Mouse (Mus musculus): Measurements from ENCODE around the gene Ccdc85b. TPM values are rescaled to one million over a fixed set of nuclear protein-coding genes. Genes with fewer than 3 reads are reported as not detected.
"Not testable (repeated sequence)": the region's sequence is repeated elsewhere in the genome, so short reads cannot be mapped to it uniquely, and the experiment has no call there.

Gene Ccdc85b
- polyA plus RNA-seq, 1 experiment from 2014 or later: 7.7 TPM

GRCm38 (mm10) chr19:5490898-5491708, 33.4 kb upstream of the Ccdc85b start:
- WGBS: 0% methylated on average over 53 of the region's 59 CpGs
- Histone ChIP-seq H3K4me3 (ENCODE audit: low read length) (peak overlapping the region; percentile 85), H3K4me2 (ENCODE audit: low read depth, low read length) (peak overlapping the region; percentile 79), H3K27ac (ENCODE audit: low read length) (peak overlapping the region; percentile 98), H3K36me3 (ENCODE audit: control insufficient read depth, insufficient read depth, low read length) (peaks cover 29% of the 10 kb centered on the region), H3K27me3 (ENCODE audit: control insufficient read depth, insufficient read depth, low read depth, low read length) (no peaks in the 10 kb centered on the region), H3K9ac (ENCODE audit: low read length) (peak overlapping the region; percentile 92), H3K9me3 (ENCODE audit: control insufficient read depth, low read length) (no peaks in the 10 kb centered on the region), H3K4me1 (replicated peaks; ENCODE audit: control insufficient read depth, insufficient read depth, low read length) (peaks cover 28% of the 10 kb centered on the region)
- peak; percentile 5; the same call in 1 of the 2 replicates for ATAC-seq (ENCODE audit: low read depth)

GRCm38 (mm10) chr19:5490313-5490897, 32.7 kb upstream of the Ccdc85b start, which contains the start of gene Cfl1:
Cfl1 (plus strand) TSS chr19:5490455.
- Histone ChIP-seq H3K4me1 (replicated peaks; ENCODE audit: control insufficient read depth, insufficient read depth, low read length) (peaks cover 35% of the 10 kb centered on the region), H3K9ac (ENCODE audit: low read length) (peak within 1 kb of the TSS; percentile 92), H3K4me2 (ENCODE audit: low read depth, low read length) (peak within 1 kb of the TSS; percentile 94), H3K4me3 (ENCODE audit: low read length) (peak within 1 kb of the TSS; percentile 85), H3K27ac (ENCODE audit: low read length) (peak within 1 kb of the TSS; percentile 98), H3K27me3 (ENCODE audit: control insufficient read depth, insufficient read depth, low read depth, low read length) (no peaks in the 10 kb centered on the region), H3K36me3 (ENCODE audit: control insufficient read depth, insufficient read depth, low read length) (peaks cover 25% of the 10 kb centered on the region), H3K9me3 (ENCODE audit: control insufficient read depth, low read length) (no peaks in the 10 kb centered on the region)
- WGBS: under 1% methylated on average over 50 of the region's 62 CpGs
- peak; percentile 66 for ATAC-seq (ENCODE audit: low read depth)

- H3K4me3 ChIP-seq (ENCODE audit: low read length): peak overlapping the region; percentile 85
- H3K27me3 ChIP-seq (ENCODE audit: control insufficient read depth, insufficient read depth, low read depth, low read length); H3K9me3 ChIP-seq (ENCODE audit: control insufficient read depth, low read length); H3K9ac ChIP-seq (ENCODE audit: low read length); ATAC-seq (ENCODE audit: low read depth): not testable (repeated sequence)
- peaks cover 41% of the 10 kb centered on the region for H3K4me1 ChIP-seq (replicated peaks; ENCODE audit: control insufficient read depth, insufficient read depth, low read length)
- 39% methylated on average over 10 of the region's 10 CpGs for WGBS
- H3K27ac ChIP-seq (ENCODE audit: low read length): peak overlapping the region; percentile 98
- peak overlapping the region; percentile 94 for H3K4me2 ChIP-seq (ENCODE audit: low read depth, low read length)
- peaks cover 22% of the 10 kb centered on the region for H3K36me3 ChIP-seq (ENCODE audit: control insufficient read depth, insufficient read depth, low read length)
Observed at GRCm38 (mm10) chr19:5489721-5490120, 32.0 kb upstream of the Ccdc85b start.

GRCm38 (mm10) chr19:5488878-5489571, 31.3 kb upstream of the Ccdc85b start:
- peak overlapping the region; percentile 58 for H3K4me3 ChIP-seq (ENCODE audit: low read length)
- H3K9ac ChIP-seq (ENCODE audit: low read length): peak overlapping the region; percentile 69
- peaks cover 47% of the 10 kb centered on the region for H3K4me1 ChIP-seq (replicated peaks; ENCODE audit: control insufficient read depth, insufficient read depth, low read length)
- peaks cover 19% of the 10 kb centered on the region for H3K36me3 ChIP-seq (ENCODE audit: control insufficient read depth, insufficient read depth, low read length)
- WGBS: under 1% methylated on average over 26 of the region's 26 CpGs
- peak overlapping the region; percentile 94 for H3K4me2 ChIP-seq (ENCODE audit: low read depth, low read length)
- peak overlapping the region; percentile 98 for H3K27ac ChIP-seq (ENCODE audit: low read length)
- peak; percentile 84 for ATAC-seq (ENCODE audit: low read depth)
- no peaks in the 10 kb centered on the region for H3K9me3 ChIP-seq (ENCODE audit: control insufficient read depth, low read length)
- no peaks in the 10 kb centered on the region for H3K27me3 ChIP-seq (ENCODE audit: control insufficient read depth, insufficient read depth, low read depth, low read length)

GRCm38 (mm10) chr19:5487768-5488550, 30.3 kb upstream of the Ccdc85b start, which contains the start of gene Mus81:
Mus81 (minus strand) TSS chr19:5488402.
- peaks cover 16% of the 10 kb centered on the region for H3K36me3 ChIP-seq (ENCODE audit: control insufficient read depth, insufficient read depth, low read length)
- H3K27ac ChIP-seq (ENCODE audit: low read length): peak within 1 kb of the TSS; percentile 98
- H3K4me3 ChIP-seq (ENCODE audit: low read length): peak within 1 kb of the TSS; percentile 58
- peak within 1 kb of the TSS; percentile 94 for H3K4me2 ChIP-seq (ENCODE audit: low read depth, low read length)
- H3K9ac ChIP-seq (ENCODE audit: low read length): peak within 1 kb of the TSS; percentile 82
- peaks cover 51% of the 10 kb centered on the region for H3K4me1 ChIP-seq (replicated peaks; ENCODE audit: control insufficient read depth, insufficient read depth, low read length)
- ATAC-seq (ENCODE audit: low read depth): peak; percentile 78
- WGBS: under 1% methylated on average over 39 of the region's 39 CpGs
- H3K9me3 ChIP-seq (ENCODE audit: control insufficient read depth, low read length): no peaks in the 10 kb centered on the region
- H3K27me3 ChIP-seq (ENCODE audit: control insufficient read depth, insufficient read depth, low read depth, low read length): no peaks in the 10 kb centered on the region

GRCm38 (mm10) chr19:5486771-5487170, 29.1 kb upstream of the Ccdc85b start:
- H3K9ac ChIP-seq (ENCODE audit: low read length): no peak overlapping the region
- WGBS: 77% methylated on average over 4 of the region's 4 CpGs
- peaks cover 19% of the 10 kb centered on the region for H3K36me3 ChIP-seq (ENCODE audit: control insufficient read depth, insufficient read depth, low read length)
- H3K27me3 ChIP-seq (ENCODE audit: control insufficient read depth, insufficient read depth, low read depth, low read length): no peaks in the 10 kb centered on the region
- no peak for ATAC-seq (ENCODE audit: low read depth)
- peaks cover 46% of the 10 kb centered on the region for H3K4me1 ChIP-seq (replicated peaks; ENCODE audit: control insufficient read depth, insufficient read depth, low read length)
- peak overlapping the region; percentile 22; the same call in 1 of the 2 replicates for H3K4me2 ChIP-seq (ENCODE audit: low read depth, low read length)
- H3K27ac ChIP-seq (ENCODE audit: low read length): peak overlapping the region; percentile 83
- H3K9me3 ChIP-seq (ENCODE audit: control insufficient read depth, low read length): no peaks in the 10 kb centered on the region
- no peak overlapping the region for H3K4me3 ChIP-seq (ENCODE audit: low read length)

- WGBS: 59% methylated on average over 8 of the region's 8 CpGs
- Histone ChIP-seq H3K27ac (ENCODE audit: low read length) (peak overlapping the region; percentile 83), H3K4me3 (ENCODE audit: low read length) (no peak overlapping the region; the same call in 1 of the 2 replicates), H3K4me1 (replicated peaks; ENCODE audit: control insufficient read depth, insufficient read depth, low read length) (peaks cover 45% of the 10 kb centered on the region), H3K9me3 (ENCODE audit: control insufficient read depth, low read length) (no peaks in the 10 kb centered on the region), H3K36me3 (ENCODE audit: control insufficient read depth, insufficient read depth, low read length) (peaks cover 24% of the 10 kb centered on the region), H3K9ac (ENCODE audit: low read length) (peak overlapping the region; percentile 24; the same call in 1 of the 2 replicates), H3K27me3 (ENCODE audit: control insufficient read depth, insufficient read depth, low read depth, low read length) (no peaks in the 10 kb centered on the region), H3K4me2 (ENCODE audit: low read depth, low read length) (peak overlapping the region; percentile 22; the same call in 1 of the 2 replicates)
- no peak for ATAC-seq (ENCODE audit: low read depth)
Observed at GRCm38 (mm10) chr19:5486286-5486685, 28.6 kb upstream of the Ccdc85b start.

GRCm38 (mm10) chr19:5485821-5486220, 28.1 kb upstream of the Ccdc85b start:
- WGBS: 91% methylated on average over 7 of the region's 7 CpGs
- Histone ChIP-seq H3K27ac (ENCODE audit: low read length) (peak overlapping the region; percentile 83), H3K9ac (ENCODE audit: low read length) (peak overlapping the region; percentile 24; the same call in 1 of the 2 replicates), H3K27me3 (ENCODE audit: control insufficient read depth, insufficient read depth, low read depth, low read length) (no peaks in the 10 kb centered on the region), H3K4me1 (replicated peaks; ENCODE audit: control insufficient read depth, insufficient read depth, low read length) (peaks cover 45% of the 10 kb centered on the region), H3K9me3 (ENCODE audit: control insufficient read depth, low read length) (no peaks in the 10 kb centered on the region), H3K4me3 (ENCODE audit: low read length) (no peak overlapping the region), H3K4me2 (ENCODE audit: low read depth, low read length) (no peak overlapping the region), H3K36me3 (ENCODE audit: control insufficient read depth, insufficient read depth, low read length) (peaks cover 27% of the 10 kb centered on the region)
- ATAC-seq (ENCODE audit: low read depth): no peak

Data from lung, embryonic 16.5 days (tissue).